Mouse (Mus musculus) frontal cortex, adult (tissue): ENCODE data around the gene Tuft1.

Experiments
- ATAC-seq: cut with Nextera tagmentation; 2 replicates; pipeline ENCODE4 v1.9.2; 2017; ENCODE audit warnings: mild to moderate bottlenecking, moderate library complexity, mixed read lengths; ENCODE audit not compliant: low TSS enrichment

Tuft1 gene

GRCm38 (mm10) chr3:94597224-94597779, 61.4 kb downstream of the Tuft1 start:
- ATAC-seq, result no peak

GRCm38 (mm10) chr3:94595871-94596287, 62.8 kb downstream of the Tuft1 start:
- ATAC-seq, result no peak

DNA sequence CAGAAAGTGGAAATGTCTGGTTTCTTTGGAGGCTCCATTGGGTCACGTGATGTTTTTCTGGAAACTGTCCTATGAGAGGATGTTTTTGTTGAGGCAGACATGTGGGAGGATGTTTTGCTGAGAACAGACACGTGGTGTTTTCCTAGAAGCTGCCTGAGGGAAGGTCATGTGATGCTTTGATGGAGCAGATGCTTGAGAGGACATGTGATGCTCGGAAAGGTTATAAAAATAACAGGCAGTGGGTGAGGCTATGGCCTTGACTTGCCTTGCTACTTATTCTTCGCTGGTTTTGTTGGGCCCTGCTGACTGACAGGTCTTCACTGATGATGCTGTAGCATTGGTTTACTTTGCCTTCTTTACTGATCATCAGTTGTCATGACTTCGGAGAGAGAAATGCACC, 67.6 kb downstream of the Tuft1 start:
- ATAC-seq, result no peak

DNA sequence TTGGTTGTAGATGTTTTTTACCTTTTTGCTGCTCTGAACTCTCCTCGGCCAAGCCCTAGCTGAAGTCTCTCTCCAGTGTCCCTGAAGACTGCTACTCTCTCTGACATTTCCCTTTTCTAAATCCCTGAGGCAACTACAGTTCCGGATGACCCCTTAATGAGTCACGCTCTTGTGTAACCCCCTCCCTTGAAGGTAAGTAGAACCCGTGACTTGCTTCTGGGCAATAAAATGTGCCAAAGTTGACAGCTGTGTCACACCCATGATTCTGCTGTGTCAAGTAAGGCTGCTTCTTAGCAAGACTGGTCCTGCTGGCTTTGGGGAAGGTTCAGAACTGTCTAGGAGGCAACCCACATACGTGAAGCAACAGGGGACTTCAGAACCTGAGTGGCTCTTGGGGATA, 70.7 kb downstream of the Tuft1 start:
- no peak for ATAC-seq

- 0 out of 2 replicates have a peak, but pooled peaks have one; percentile 4 for ATAC-seq
These were observed 75.7 kb downstream of the Tuft1 start for GRCm38 (mm10) chr3:94582944-94583343.

GRCm38 (mm10) chr3:94582456-94582891, 76.2 kb downstream of the Tuft1 start, which contains the start of gene Snx27:
Snx27 (minus strand) TSS chr3:94582716.
- peak; percentile 97 for ATAC-seq

GRCm38 (mm10) chr3:94581793-94582455, 76.7 kb downstream of the Tuft1 start:
- peak; percentile 66 for ATAC-seq

DNA sequence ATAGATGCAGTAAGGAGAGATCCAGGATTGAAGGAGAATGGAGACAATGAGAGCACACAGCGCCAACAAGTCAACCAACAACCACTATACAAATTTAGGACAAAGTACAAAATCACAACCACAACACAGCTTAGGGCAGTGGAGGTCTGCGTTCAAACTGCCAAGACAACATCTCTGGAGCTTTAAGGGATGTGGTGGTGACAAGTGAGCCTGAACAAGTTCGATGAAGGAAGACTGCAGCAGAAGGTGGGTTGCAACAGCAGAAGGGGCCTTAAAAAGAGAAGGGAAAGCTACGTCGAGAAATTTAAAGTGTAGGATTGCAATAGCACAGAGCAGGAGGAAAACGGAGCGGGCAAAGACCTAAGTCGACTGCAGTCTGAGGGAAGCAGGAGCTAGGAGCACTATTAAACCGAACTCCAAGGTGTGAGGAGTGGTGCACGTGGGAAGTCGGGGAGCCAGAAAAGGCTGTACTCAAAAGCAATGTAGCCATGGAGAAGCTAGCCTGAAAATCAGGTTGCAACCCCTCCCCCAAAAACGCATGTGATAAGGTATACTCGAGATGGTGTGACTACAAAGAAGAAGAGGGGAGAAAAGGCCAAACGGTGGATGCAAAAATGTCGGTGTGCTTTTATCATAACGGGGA, 77.4 kb downstream of the Tuft1 start:
- ATAC-seq, result peak; percentile 18; the same call in 1 of the 2 replicates

DNA sequence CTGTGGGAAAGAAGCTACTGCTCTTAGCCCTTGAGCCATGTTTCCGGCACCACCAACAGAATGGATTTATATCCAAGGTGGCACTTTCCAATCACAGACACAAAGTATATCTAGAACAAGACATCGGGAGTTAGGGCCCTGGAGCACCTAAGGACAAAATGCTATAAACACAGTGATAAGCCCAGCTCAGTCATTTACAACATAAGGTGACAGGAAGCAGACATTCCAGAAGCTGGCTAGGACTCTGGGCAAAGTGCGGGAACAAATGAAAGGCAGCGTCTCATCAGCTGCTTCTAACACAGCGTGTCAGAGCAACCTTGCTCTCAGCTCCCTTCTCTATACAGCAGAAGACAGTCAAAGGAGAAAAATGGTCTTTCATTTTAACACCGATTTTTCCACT, 84.2 kb downstream of the Tuft1 start:
- ATAC-seq, result no peak

DNA sequence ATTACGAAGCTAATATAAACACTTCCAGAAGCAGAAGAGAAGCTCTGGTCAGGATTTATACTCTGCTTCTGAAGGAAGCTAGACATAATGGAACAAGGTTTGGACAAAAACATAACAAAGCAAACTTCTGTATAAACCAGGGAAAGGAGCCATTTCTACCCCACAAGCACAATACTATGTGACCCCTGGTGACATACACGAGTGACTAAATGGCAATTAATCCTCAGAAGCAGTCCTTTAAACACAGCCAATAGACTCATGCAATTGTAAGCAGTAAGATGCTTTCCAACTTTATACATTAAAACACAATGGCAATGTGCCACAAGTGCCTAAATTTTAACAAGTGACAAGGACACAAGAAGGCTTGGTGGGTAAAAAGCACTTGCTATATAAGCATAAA, 91.4 kb downstream of the Tuft1 start:
- no peak for ATAC-seq

GRCm38 (mm10) chr3:94565557-94565956, 93.1 kb downstream of the Tuft1 start:
- ATAC-seq, result no peak

DNA sequence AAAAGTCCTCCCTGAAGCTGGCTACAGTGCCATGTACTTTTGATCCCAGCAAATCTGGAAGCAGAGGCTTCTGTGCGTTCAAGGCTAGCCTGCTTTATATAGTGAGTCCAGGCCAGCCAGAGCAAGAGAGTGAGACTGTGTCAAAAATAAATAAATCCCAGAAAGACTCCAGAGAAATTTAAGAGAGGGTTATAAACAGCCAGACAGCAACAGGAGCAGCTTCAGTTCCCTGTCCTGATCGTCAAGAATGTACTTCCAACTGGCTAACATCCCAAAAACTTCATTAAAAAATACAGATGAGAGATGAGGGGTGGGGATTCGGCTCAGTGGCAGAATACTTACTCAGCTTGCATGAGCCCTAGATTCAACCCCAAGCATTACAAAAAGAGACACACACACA, 93.5 kb downstream of the Tuft1 start:
- ATAC-seq, result no peak

GRCm38 (mm10) chr3:94564356-94565010, 94.2 kb downstream of the Tuft1 start:
- ATAC-seq, result no peak

DNA sequence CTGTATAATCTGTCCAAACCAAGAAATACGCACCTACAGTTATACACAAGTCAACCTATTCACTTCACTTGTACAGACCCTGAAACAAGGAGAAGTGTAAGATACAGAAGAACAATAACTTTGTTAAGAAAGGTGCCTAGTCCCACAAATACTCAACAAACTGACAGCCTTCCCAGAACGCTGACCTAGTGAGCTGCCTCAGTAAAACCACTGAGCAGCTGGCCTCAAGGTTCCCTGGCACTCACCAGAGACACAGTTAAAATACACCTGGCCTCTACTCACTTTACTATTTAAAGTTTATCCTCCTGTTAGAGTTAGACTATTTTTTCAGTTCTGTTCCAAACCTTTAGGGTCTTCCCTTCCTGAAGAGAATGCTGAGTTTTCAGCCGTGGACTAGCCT, 95.5 kb downstream of the Tuft1 start:
- no peak for ATAC-seq
